Mouse (Mus musculus): ENCODE measurements around the gene R3hcc1l.
A peak's percentile ranks its signal among the peaks of the same experiment; 100 is the strongest.

DNA sequence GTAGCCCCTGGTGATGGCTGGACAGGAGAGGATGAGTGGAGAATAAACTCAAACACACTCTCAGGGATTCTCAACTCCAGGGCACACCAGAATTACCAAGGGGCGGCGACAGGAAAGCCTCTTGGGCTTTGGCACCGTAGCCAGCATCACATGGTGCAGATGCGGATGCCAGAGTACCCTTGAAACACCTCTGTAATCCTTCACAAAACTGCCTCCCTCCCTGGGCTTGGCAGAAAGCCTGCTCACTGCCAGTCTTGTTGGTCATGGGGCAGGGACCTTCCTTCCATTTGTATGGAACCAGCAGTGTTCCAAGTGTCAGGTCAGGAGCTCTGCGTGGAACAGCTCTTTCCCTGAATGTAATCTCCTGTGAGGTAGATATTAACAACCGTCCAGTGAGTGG lies 109.5 kb downstream of the R3hcc1l start:
- TF ChIP-seq POLR2A (IDR thresholded peaks at IDR 0.05; ENCODE audit: insufficient read depth, low read depth, low read length) = no peak
- TF ChIP-seq EP300 (IDR thresholded peaks at IDR 0.05; ENCODE audit: insufficient read depth, low read depth, low read length) = peak; percentile 69
- no peak for TF ChIP-seq CTCF (IDR thresholded peaks at IDR 0.05)

Measured in heart, adult 2 months (tissue).